Mouse (Mus musculus): ENCODE measurements around the gene Zswim8.

Gene Zswim8

DNA sequence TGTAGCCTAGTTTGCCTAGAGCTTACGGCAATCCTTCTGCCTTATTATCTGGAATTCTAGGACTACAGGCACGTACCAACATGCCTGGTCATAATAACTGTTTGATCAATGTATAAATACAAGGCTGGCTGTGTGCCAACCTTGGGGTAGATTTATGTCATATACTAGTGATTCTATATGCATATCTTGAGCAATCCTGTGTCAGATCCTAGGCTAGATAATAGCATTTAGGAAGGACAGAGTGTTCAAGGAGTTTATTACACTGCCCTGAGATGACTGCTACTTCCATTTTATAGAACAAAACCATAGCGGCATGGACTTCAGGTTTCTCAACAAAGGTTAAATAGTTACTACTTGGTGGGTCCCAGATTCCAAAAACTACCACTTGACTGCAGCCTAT, 64.6 kb downstream of the Zswim8 start:
- DNase-seq (ENCODE audit: low read depth in 2 of 2, low spot score in 2 of 2), result no peak

DNA sequence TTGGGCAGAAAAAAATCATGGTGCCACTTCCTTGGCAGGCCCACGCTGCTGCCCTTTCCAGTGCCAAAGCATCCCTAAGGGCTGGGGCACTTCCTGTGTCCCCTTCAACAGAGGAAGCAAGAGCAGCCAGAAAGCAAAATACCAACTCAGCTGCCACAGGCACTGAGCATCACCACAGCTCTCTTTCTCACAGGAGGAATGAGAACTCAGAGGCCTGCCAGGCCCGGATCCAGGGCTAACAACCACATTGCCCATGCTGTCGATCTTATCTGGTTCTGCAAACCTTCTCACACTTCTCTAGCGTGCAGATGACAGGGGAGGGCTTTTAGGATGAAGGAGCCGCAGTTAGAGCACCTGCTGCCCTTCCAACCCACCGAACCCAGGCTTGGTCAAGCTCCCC, 65.5 kb downstream of the Zswim8 start:
- no peak for DNase-seq (ENCODE audit: low read depth in 2 of 2, low spot score in 2 of 2)

Measured in CD8-positive naive resting alpha-beta T cell, adult 2 months (primary cell).